Mouse (Mus musculus) myocyte (in vitro differentiated cells): ENCODE measurements around the gene Syn3. TPM values are rescaled to one million over a fixed set of nuclear protein-coding genes. Genes with fewer than 3 reads are reported as not detected.

Source experiments
- H3K27me3 ChIP-seq: one replicate; pipeline ENCODE4 v1.6.1; 2011; ENCODE audit not compliant: control insufficient read depth, insufficient read depth, insufficient read length
- H3K36me3 ChIP-seq: one replicate; pipeline ENCODE4 v1.6.1; 2011; ENCODE audit not compliant: control insufficient read depth, insufficient read depth
- H3K4me2 ChIP-seq: one replicate; pipeline ENCODE4 v1.6.1; 2011; ENCODE audit warnings: low read depth, control low read depth
- H3K4me3 ChIP-seq: one replicate; pipeline ENCODE4 v1.5.1; 2011; ENCODE audit warnings: mild to moderate bottlenecking, control low read depth, moderate library complexity
- H3K79me2 ChIP-seq: one replicate; pipeline ENCODE4 v1.6.1; 2011; ENCODE audit not compliant: control insufficient read depth, insufficient read depth
- H3ac ChIP-seq: one replicate; pipeline ENCODE4 v1.6.1; 2011; ENCODE audit not compliant: control insufficient read depth, insufficient read length
- CEBPB ChIP-seq: IDR thresholded peaks from 2 replicates; pipeline ENCODE4 v1.6.1; 2011; ENCODE audit warnings: mild to moderate bottlenecking, moderate library complexity; ENCODE audit not compliant: poor library complexity, insufficient read depth, severe bottlenecking
- E2F4 ChIP-seq: IDR thresholded peaks from one replicate; pipeline ENCODE4 v1.6.1; 2011; ENCODE audit warnings: mild to moderate bottlenecking, control low read depth, moderate library complexity; ENCODE audit not compliant: insufficient read depth
- MAX ChIP-seq: IDR thresholded peaks from one replicate; pipeline ENCODE4 v1.6.1; 2011; ENCODE audit warnings: low read depth, mild to moderate bottlenecking, control low read depth
- MYOD1 ChIP-seq, 3 experiments: IDR thresholded peaks; one replicate each; pipeline ENCODE4 v1.6.1; 2011; ENCODE audit warnings: control low read depth in 2 of 3, low read depth in 2 of 3, mild to moderate bottlenecking in 2 of 3, moderate library complexity in 1 of 3; ENCODE audit not compliant: insufficient read length in 2 of 3, control insufficient read depth in 1 of 3
- MYOG ChIP-seq, 3 experiments: IDR thresholded peaks; one replicate each; pipeline ENCODE4 v1.6.1; 2011; ENCODE audit warnings: control low read depth in 2 of 3, low read depth in 2 of 3, mild to moderate bottlenecking in 2 of 3; ENCODE audit not compliant: insufficient read length in 2 of 3, control insufficient read depth in 1 of 3, insufficient read depth in 1 of 3
- POLR2A ChIP-seq: IDR thresholded peaks from one replicate; pipeline ENCODE4 v1.6.1; 2011; ENCODE audit warnings: low read depth, mild to moderate bottlenecking, control low read depth, moderate library complexity; ENCODE audit not compliant: insufficient read length
- POLR2AphosphoS2 ChIP-seq: IDR thresholded peaks from one replicate; pipeline ENCODE4 v1.6.1; 2011; ENCODE audit warnings: low read depth, control low read depth; ENCODE audit not compliant: insufficient read length
- REST ChIP-seq: IDR thresholded peaks from one replicate; pipeline ENCODE4 v1.6.1; 2011; ENCODE audit warnings: mild to moderate bottlenecking, control low read depth, moderate library complexity; ENCODE audit not compliant: insufficient read depth, insufficient read length
- SRF ChIP-seq: IDR thresholded peaks from one replicate; pipeline ENCODE4 v1.6.1; 2011; ENCODE audit warnings: low read depth; ENCODE audit not compliant: control insufficient read depth, insufficient read length
- TCF12 ChIP-seq: IDR thresholded peaks from one replicate; pipeline ENCODE4 v1.6.1; 2011; ENCODE audit warnings: mild to moderate bottlenecking, control low read depth; ENCODE audit not compliant: poor library complexity, insufficient read depth, severe bottlenecking
- TCF3 ChIP-seq: IDR thresholded peaks from one replicate; pipeline ENCODE4 v1.6.1; 2011; ENCODE audit warnings: low read depth, control low read depth; ENCODE audit not compliant: insufficient read length
- USF1 ChIP-seq: IDR thresholded peaks from one replicate; pipeline ENCODE4 v1.6.1; 2011; ENCODE audit warnings: low read depth, mild to moderate bottlenecking, control low read depth, moderate library complexity
- polyA plus RNA-seq: library from polyadenylated mRNA; unstranded; fragments of >200 nt; fragmentation: generic; extraction: Trizol; gene quantifications from one replicate; pipeline ENCODE4 v1.2.1, GENCODE M21; 2012; ENCODE audit warnings: missing spikeins

The Syn3 gene
- polyA plus RNA-seq, 1 experiment = 0.08 TPM

DNA sequence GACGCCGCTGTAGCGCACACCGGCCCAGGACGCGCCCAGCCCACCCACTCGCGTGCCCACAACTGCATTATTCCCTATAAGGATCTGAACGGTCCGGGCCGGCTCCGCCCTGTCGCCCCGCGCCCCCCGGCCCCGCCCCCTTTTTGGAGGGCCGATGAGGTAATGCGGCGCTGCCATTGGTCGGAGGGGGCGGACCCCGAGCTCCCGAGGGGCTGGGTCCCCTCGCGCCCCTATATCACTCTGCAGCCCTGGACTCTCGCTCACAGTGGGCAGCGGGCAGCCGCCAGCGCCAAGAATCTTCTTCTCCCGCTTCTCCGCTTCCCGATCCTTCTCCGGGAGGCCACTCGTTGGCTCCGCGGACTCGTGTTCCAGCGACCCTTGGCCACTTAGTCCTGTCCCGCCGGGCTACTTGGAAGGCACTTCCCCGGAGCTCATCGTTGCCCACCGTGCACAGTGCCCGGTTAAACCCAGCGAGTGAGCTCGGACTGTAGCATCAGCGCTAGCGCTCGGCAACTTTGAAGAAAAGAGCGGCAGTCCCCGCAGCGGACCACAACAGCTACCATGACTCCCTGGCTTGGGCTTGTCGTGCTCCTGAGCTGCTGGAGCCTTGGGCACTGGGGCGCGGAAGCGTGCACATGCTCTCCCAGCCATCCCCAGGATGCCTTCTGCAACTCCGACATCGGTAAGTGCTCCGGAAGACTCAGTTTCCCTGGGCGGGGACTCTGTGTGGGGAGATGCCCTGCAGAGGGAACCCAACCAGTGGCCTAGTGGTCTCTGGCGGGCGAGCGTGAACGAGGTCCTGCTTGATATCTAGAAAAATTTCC, 198.2 kb downstream of the Syn3 start, which contains the start of gene Timp3:
Gene Timp3, plus strand, starts transcription at position 80 of the 824 bp plus-strand sequence.
- no peaks in the 10 kb centered on the region for H3K36me3 ChIP-seq
- H3K4me3 ChIP-seq = peak within 1 kb of the TSS; percentile 87
- peak within 1 kb of the TSS; percentile 41 for H3ac ChIP-seq
- H3K27me3 ChIP-seq = no peaks in the 10 kb centered on the region
- peak within 1 kb of the TSS; percentile 98 for H3K4me2 ChIP-seq
- peak; percentile 85 for TF ChIP-seq POLR2A
- peak; percentile 78 for TF ChIP-seq POLR2AphosphoS2
- no peak for TF ChIP-seq MYOD1 (IDR thresholded peaks at IDR 0.05; ENCODE audit: control insufficient read depth in 1 of 3, insufficient read length in 2 of 3, low read depth in 2 of 3)
- peak; percentile 80 for TF ChIP-seq SRF
- peaks cover 45% of the 10 kb centered on the region for H3K79me2 ChIP-seq

DNA sequence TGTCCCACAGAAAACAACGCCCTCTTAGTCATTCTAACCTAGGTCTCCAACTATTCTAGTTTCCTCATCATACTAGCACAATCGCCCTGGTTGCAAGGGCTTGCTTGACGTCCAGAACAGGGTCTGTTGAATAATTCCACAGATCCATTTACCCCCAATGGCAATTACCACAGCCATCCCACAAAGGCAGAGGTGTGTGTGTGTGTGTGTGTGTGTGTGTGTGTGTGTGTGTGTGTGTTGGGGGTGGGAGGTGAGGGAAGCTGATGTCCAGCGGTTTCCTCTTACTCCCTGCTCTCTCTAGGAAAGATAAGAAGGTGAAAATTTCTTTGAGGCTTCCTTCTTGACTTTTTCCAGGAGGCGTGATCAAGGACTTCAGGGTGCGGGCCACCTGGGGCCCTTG, 198.9 kb downstream of the Syn3 start:
- H3ac ChIP-seq = peak overlapping the region; percentile 41
- TF ChIP-seq USF1 = no peak
- no peak for TF ChIP-seq SRF
- no peak for TF ChIP-seq E2F4
- TF ChIP-seq TCF3 = no peak
- no peak for TF ChIP-seq CEBPB
- TF ChIP-seq REST = no peak
- no peak for TF ChIP-seq TCF12
- TF ChIP-seq MYOG (IDR thresholded peaks at IDR 0.05; ENCODE audit: control insufficient read depth in 1 of 3, insufficient read depth in 1 of 3, insufficient read length in 2 of 3, low read depth in 2 of 3) = no peak
- TF ChIP-seq MAX = no peak
- no peak for TF ChIP-seq MYOD1 (IDR thresholded peaks at IDR 0.05; ENCODE audit: control insufficient read depth in 1 of 3, insufficient read length in 2 of 3, low read depth in 2 of 3)
- H3K4me2 ChIP-seq = peak overlapping the region; percentile 98
- H3K36me3 ChIP-seq = no peaks in the 10 kb centered on the region
- H3K79me2 ChIP-seq = peaks cover 38% of the 10 kb centered on the region
- peak overlapping the region; percentile 87 for H3K4me3 ChIP-seq
- no peaks in the 10 kb centered on the region for H3K27me3 ChIP-seq

DNA sequence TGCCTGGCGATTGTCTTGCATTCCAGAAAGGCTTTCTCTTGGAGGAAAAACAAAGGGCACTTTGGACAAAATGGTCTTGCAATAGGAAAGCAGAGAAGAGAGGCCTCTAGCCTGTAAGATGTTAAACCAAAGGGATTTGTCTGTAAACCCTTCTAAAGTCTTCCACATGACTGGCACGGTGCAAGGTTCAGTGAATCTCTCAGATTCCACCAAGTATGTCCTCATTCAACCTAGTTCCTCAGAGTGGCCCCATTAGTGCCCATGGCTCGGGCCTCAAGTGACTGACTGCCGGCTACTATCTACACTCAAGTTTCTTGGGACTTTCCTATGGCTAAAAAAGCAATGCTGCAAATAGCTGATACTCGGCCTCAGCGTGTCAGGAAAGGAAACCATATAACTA, 200.4 kb downstream of the Syn3 start:
- no peak overlapping the region for H3K4me3 ChIP-seq
- TF ChIP-seq REST (no peak), TCF3 (no peak), POLR2A (no peak), MYOG (IDR thresholded peaks at IDR 0.05; ENCODE audit: control insufficient read depth in 1 of 3, insufficient read depth in 1 of 3, insufficient read length in 2 of 3, low read depth in 2 of 3) (no peak), CEBPB (no peak), E2F4 (no peak), SRF (no peak), MAX (no peak), USF1 (no peak), MYOD1 (IDR thresholded peaks at IDR 0.05; ENCODE audit: control insufficient read depth in 1 of 3, insufficient read length in 2 of 3, low read depth in 2 of 3) (no peak), TCF12 (no peak), POLR2AphosphoS2 (no peak)
- no peaks in the 10 kb centered on the region for H3K27me3 ChIP-seq
- H3K36me3 ChIP-seq = no peaks in the 10 kb centered on the region
- peaks cover 25% of the 10 kb centered on the region for H3K79me2 ChIP-seq
- H3K4me2 ChIP-seq = no peak overlapping the region
- no peak overlapping the region for H3ac ChIP-seq

DNA sequence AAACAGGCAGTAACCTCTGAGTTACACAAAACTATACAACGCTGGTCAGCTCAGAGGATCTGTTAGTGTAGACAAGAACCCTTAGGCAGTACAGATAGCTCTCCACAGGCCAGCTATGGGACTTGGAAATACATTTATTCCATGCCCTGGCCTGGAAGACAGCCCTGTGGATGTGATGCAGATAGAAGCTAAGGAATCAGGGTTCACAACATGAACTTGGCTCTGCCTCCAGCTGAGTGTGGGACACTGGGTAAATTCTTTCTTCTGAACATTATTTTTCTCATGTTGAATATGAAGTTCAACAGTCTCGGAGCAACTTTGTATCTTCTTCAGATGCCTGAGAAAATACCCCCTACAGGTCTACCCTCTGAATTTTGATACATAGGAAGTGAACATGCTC, 201.4 kb downstream of the Syn3 start:
- Histone ChIP-seq H3K79me2 (peaks cover 17% of the 10 kb centered on the region), H3ac (no peak overlapping the region), H3K4me3 (no peak overlapping the region), H3K27me3 (no peaks in the 10 kb centered on the region), H3K4me2 (no peak overlapping the region), H3K36me3 (no peaks in the 10 kb centered on the region)
- TF ChIP-seq CEBPB (no peak), POLR2AphosphoS2 (no peak), REST (no peak), E2F4 (no peak), POLR2A (no peak), MYOD1 (IDR thresholded peaks at IDR 0.05; ENCODE audit: control insufficient read depth in 1 of 3, insufficient read length in 2 of 3, low read depth in 2 of 3) (no peak)

DNA sequence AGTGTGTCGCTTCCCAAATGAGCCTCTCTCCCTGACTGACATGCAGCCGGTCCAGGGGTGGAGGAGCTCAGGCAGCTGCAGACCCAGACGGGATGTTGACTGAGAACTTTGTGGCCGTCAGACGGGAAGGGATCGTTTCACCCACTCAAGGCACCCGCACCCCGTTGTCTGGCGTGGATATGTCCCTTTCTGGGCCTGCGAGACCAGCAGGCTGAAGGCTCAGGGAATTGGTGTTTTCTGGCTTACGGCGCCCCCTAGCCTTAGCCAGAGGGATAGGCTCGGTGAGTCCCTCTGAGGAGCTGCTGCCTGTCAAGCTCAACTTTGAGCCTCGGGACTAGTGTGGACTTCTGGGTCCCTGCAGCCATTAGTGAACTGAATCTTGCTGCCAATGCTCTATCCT, 202.6 kb downstream of the Syn3 start:
- Histone ChIP-seq H3K4me3 (no peak overlapping the region), H3K79me2 (peaks cover 5% of the 10 kb centered on the region), H3K27me3 (no peaks in the 10 kb centered on the region), H3ac (no peak overlapping the region), H3K4me2 (peak overlapping the region; percentile 44), H3K36me3 (no peaks in the 10 kb centered on the region)
- no peak for TF ChIP-seq MYOG (IDR thresholded peaks at IDR 0.05; ENCODE audit: control insufficient read depth in 1 of 3, insufficient read depth in 1 of 3, insufficient read length in 2 of 3, low read depth in 2 of 3)
- no peak for TF ChIP-seq USF1
- no peak for TF ChIP-seq TCF12
- TF ChIP-seq POLR2A = no peak
- TF ChIP-seq TCF3 = no peak
- TF ChIP-seq MAX = no peak
- no peak for TF ChIP-seq E2F4
- TF ChIP-seq POLR2AphosphoS2 = no peak
- no peak for TF ChIP-seq MYOD1 (IDR thresholded peaks at IDR 0.05; ENCODE audit: control insufficient read depth in 1 of 3, insufficient read length in 2 of 3, low read depth in 2 of 3)
- TF ChIP-seq CEBPB = no peak
- TF ChIP-seq REST = no peak
- TF ChIP-seq SRF = no peak
